Mouse (Mus musculus): Measurements from ENCODE around the gene Apobec2. TPM values are rescaled to one million over a fixed set of nuclear protein-coding genes. Genes with fewer than 3 reads are reported as not detected.

Apobec2 gene
- polyA plus RNA-seq, 1 experiment from 2014 or later: 4.1 TPM

DNA sequence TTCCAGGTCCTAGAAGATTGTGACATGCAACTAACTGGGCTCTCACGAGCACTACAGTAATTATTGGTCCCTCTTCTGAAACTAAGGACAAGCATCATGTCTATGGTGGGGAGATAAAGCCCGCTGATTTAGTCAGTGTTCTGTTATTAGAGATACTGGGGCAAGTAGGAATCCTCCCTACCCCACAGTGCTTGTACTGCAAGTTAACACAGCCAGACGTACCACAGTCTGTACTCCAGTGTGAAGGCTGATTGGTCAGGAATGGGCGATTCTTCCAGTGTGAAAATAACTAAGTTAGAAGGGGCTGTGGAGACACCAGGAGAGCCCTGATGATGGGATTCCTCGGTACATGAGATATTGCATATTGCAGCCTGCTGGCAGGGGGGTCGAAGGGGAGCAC, 15.2 kb downstream of the Apobec2 start:
- ATAC-seq: no peak; the same call in 1 of the 2 replicates
- peak overlapping the region; percentile 70 for H3K27ac ChIP-seq
- H3K4me2 ChIP-seq (replicated peaks): peak overlapping the region; percentile 20; the same call in 1 of the 2 replicates

DNA sequence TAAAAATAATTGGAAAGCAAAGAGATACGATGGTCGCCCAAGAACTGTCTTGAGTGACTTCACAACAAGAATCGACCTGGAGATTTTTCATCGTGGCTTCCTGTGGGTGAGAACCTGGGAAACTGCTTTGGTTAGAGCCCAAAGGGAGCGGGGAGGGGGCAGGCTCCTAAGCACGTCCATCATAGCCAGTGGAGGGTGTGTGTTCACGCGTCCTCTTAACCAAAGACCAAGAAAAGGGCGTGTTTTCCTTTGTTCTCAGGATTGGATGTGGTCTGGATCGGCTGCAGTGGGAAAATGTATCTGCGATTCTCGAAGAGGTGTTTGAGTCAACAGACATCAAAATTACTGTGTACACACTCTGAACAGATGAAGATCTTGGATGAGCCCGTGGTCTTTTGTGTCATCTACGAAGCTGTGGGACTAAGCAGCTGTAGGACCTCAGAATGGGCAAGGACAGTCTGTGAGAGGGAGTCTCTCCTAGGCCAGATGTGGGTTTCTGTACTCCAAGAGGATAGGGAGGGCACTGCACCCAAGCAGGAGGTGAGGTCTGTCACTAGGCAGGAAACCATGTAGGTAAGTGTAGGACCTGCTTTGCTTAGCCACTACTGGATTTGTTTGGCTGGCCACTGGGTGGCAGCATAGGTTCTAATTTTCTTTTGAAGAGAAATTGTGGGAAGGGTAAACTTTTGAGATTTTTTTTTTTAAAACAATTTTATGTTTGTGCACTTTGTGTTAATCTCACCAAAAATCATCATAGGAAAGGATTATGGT, 16.1 kb downstream of the Apobec2 start:
- 87% methylated on average over 14 of the region's 14 CpGs for WGBS
- no peaks in the 10 kb centered on the region for H3K27me3 ChIP-seq (replicated peaks)
- no peaks in the 10 kb centered on the region for H3K9me3 ChIP-seq
- ATAC-seq: peak; percentile 62
- peaks cover 19% of the 10 kb centered on the region for H3K36me3 ChIP-seq
- H3K4me3 ChIP-seq (replicated peaks): no peak overlapping the region
- H3K4me1 ChIP-seq (replicated peaks): peaks cover 10% of the 10 kb centered on the region; the same call in 1 of the 2 replicates
- H3K9ac ChIP-seq: no peak overlapping the region
- no peak overlapping the region for H3K27ac ChIP-seq
- no peak overlapping the region for H3K4me2 ChIP-seq (replicated peaks)

More for the DNA sequence above, 15.2 kb downstream of the Apobec2 start:
- H3K9ac ChIP-seq: no peak overlapping the region
- no peak overlapping the region for H3K4me3 ChIP-seq (replicated peaks)
- H3K4me1 ChIP-seq (replicated peaks): peaks cover 9% of the 10 kb centered on the region; the same call in 1 of the 2 replicates
- peaks cover 19% of the 10 kb centered on the region for H3K36me3 ChIP-seq
- H3K27me3 ChIP-seq (replicated peaks): no peaks in the 10 kb centered on the region
- no peaks in the 10 kb centered on the region for H3K9me3 ChIP-seq
- WGBS: 82% methylated on average over 6 of the region's 6 CpGs

DNA sequence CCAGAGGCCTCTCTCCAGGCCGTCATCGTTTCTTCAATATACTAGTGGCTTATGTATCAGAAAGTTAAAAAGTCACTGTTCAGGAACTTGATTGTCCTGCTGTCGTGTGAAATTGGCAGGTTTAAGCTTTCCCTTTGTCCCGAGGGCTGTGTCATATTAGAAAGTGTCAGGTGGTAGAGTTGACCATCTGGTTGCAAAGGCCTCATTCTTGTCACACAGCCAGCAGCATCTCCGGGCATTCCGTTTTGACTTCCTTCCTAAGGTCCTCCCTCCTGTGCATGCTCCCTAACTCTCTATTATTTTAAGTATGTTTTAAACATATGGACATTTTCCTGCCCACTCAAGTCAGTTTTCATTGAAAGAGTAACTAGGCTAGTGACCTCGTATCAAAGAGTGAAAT, 16.7 kb downstream of the Apobec2 start:
- Histone ChIP-seq H3K36me3 (peaks cover 19% of the 10 kb centered on the region), H3K27ac (no peak overlapping the region), H3K9me3 (no peaks in the 10 kb centered on the region), H3K4me1 (replicated peaks) (peaks cover 16% of the 10 kb centered on the region; the same call in 1 of the 2 replicates), H3K4me2 (replicated peaks) (no peak overlapping the region), H3K4me3 (replicated peaks) (no peak overlapping the region), H3K27me3 (replicated peaks) (no peaks in the 10 kb centered on the region), H3K9ac (no peak overlapping the region)
- 79% methylated on average over 7 of the region's 7 CpGs for WGBS
- no peak for ATAC-seq

DNA sequence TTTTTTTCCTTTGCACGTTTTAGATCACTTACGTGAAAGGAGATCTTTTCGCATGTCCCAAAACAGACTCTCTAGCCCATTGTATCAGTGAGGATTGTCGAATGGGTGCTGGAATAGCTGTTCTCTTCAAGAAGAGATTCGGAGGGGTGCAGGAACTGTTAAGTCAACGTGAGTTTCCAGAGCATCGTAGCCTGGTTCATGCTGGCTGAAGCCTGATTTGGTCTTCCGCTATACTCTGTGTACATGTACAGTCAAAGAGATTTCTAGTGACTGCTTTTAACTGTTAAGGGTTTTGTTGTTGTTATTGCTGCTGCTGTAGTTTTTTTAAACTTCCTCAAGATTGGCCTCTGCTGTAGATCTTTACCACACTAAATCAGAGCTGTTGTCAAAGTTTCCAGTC, 21.5 kb downstream of the Apobec2 start:
- 31% methylated on average over 8 of the region's 8 CpGs for WGBS
- Histone ChIP-seq H3K36me3 (peaks cover 16% of the 10 kb centered on the region), H3K9ac (peak overlapping the region; percentile 64)

DNA sequence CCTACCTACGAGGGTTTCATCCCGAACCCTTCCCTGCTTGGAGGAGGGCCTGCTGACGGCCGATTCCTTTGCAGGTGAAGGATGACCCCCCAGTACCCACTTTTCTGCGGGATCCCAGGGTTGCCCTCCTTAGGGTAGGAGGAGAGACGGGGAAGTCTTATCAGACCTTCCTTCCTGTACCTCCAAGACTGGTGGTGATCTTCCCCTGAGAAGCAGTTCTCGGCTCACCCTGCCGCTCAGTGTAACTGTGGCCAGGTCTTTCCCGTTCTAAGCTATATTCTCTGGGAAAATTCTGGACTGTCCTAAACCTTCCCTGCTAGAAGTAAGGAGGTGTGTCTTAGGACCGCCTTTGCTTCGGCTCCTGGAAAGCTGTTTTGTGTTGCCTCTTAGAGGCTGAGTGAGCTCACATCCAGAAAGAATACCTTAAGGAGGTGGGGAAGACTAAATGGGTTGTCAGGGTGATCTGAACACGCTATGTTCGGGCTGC, 22.4 kb downstream of the Apobec2 start:
- Histone ChIP-seq H3K9me3 (no peaks in the 10 kb centered on the region), H3K27ac (peak overlapping the region; percentile 96), H3K27me3 (replicated peaks) (no peaks in the 10 kb centered on the region), H3K36me3 (peaks cover 11% of the 10 kb centered on the region), H3K4me2 (replicated peaks) (peak overlapping the region; percentile 68), H3K4me1 (replicated peaks) (peaks cover 19% of the 10 kb centered on the region), H3K9ac (peak overlapping the region; percentile 64), H3K4me3 (replicated peaks) (peak overlapping the region; percentile 79)
- WGBS: 2% methylated on average over 13 of the region's 13 CpGs
- ATAC-seq: peak; percentile 29

More for the DNA sequence above, 21.5 kb downstream of the Apobec2 start:
- Histone ChIP-seq H3K27me3 (replicated peaks) (no peaks in the 10 kb centered on the region), H3K4me1 (replicated peaks) (peaks cover 19% of the 10 kb centered on the region), H3K4me2 (replicated peaks) (peak overlapping the region; percentile 68), H3K27ac (peak overlapping the region; percentile 96; the same call in 1 of the 2 replicates), H3K4me3 (replicated peaks) (peak overlapping the region; percentile 79), H3K9me3 (no peaks in the 10 kb centered on the region)
- no peak for ATAC-seq

DNA sequence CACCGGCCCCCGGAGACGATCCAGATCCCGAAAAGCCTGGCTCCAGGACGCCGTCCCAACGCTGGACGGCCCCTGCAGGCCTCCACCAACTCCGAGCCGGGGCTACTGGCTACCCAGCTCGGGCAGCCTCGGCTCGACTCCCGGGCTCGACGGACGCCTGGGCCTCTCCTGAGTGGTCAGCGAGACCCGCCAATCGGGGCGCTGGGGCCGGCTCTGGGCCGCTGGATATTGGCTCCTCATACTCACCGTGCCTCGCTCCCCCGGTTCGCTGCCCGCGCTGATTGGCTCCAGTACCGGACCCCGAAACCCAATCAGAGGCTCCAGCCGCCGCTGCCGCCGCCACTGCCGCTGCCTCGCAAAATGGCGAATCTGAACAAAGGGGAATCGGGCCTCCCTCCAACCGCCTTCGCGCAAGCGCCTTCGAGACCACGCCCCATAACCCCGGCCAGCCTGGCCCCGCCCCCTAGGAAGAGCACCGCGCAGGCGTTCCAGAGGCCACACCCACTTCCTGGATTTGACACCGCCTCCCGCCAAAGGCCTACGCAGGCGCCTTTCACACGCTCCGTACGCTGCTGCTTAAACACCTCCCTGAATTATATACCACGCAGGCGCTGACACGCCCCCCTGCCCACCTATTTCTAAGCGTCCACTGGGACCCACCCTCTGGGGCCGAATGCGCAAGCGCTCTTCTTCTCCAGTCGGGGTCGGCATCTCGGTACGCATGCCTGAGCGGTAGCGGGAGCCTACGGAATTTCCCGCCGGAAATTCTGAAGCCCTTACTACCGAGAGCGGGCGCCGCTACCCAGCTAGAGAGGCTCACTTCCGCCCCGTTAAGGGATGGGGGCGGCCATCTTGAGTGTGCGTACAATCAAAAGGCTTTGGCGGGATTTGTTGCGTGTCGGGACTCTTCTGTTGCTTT, 23.1 kb downstream of the Apobec2 start, which contains the start of the genes Nfya and Oard1:
Gene Nfya, minus strand, starts transcription at position 527 of the 919 bp plus-strand sequence.
Gene Oard1, plus strand, starts transcription at position 635 of the 919 bp plus-strand sequence.
- under 1% methylated on average over 84 of the region's 84 CpGs for WGBS
- peaks cover 19% of the 10 kb centered on the region for H3K4me1 ChIP-seq (replicated peaks)

DNA sequence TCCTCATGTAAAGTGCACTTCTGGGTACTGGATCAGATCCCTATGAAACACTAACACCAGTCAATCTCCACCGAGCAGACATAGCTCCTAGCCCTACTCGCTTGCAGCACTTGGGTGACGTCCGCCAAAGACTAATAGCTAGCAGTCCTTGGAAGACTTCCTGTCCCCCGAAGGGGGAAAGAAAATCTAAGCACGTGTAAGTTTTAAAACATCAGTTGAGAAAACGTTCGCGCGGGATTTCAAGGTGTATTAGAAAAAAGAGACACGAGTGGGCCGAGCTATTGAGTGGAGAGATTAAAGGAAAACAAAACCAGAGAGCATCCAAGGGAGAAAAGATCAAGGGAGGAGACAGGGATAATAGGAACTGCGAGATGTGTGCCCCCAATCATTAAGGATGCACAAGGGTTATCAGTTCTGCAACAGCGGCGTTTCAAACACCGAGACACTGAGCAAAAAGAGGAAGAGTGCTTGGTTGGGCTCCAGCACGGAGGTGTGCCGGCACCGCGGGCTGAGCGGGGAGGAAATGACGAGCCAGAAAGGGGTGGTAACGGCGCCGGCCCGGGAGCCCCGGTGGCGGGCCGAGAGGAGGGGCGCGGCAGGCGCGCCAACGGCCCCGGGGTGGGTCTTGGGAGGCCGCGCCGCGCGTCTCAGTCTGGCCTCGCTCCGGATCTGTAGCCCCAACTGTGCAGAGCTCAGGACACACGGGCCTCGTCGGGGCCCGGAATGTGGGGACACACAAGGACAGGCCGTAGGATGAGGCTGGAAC, 24.0 kb downstream of the Apobec2 start:
- peak overlapping the region; percentile 77 for H3K4me2 ChIP-seq (replicated peaks)
- peak overlapping the region; percentile 79 for H3K4me3 ChIP-seq (replicated peaks)
- ATAC-seq: peak; percentile 48
- H3K9ac ChIP-seq: peak overlapping the region; percentile 96
- no peaks in the 10 kb centered on the region for H3K9me3 ChIP-seq
- no peaks in the 10 kb centered on the region for H3K36me3 ChIP-seq
- peaks cover 19% of the 10 kb centered on the region for H3K4me1 ChIP-seq (replicated peaks)
- H3K27ac ChIP-seq: peak overlapping the region; percentile 100
- WGBS: under 1% methylated on average over 47 of the region's 47 CpGs
- H3K27me3 ChIP-seq (replicated peaks): no peaks in the 10 kb centered on the region

More for the DNA sequence above, 23.1 kb downstream of the Apobec2 start, which contains the start of the genes Nfya and Oard1:
- Histone ChIP-seq H3K4me3 (replicated peaks) (peak within 1 kb of the TSS; percentile 79), H3K4me2 (replicated peaks) (peak within 1 kb of the TSS; percentile 77), H3K9ac (peak within 1 kb of the TSS; percentile 96), H3K36me3 (peaks cover 6% of the 10 kb centered on the region; the same call in 1 of the 2 replicates), H3K27me3 (replicated peaks) (no peaks in the 10 kb centered on the region), H3K27ac (peak within 1 kb of the TSS; percentile 100), H3K9me3 (no peaks in the 10 kb centered on the region)
- peak; percentile 98 for ATAC-seq

DNA sequence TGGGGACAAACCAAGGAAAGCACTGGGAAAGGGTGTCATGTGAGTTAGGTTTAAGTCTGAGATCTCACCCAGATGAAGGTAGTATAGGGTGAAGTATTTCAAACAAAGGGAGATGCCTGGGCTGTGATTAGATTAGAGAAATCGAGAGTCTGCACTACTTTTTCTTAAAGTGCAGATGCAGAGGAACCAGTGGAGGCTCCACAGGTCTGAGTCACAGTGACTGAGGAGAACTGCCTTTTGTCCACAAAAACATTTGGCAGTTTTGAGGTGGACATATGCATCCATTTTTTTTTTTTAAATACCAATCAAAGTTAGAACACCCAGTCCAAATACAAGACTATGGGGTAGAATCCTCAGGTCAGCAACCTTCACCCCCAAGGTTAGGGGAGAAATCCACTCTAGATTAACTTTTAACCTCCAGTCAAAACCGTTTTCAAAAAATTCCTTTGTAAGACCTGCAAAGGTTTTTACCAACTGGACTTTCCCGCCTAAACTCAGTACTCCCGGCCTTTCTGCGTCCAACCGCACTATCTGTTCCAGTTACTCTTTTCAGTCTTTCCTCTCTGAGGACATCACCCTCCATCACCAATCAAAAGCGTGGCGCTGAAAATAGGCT, 24.7 kb downstream of the Apobec2 start:
- no peaks in the 10 kb centered on the region for H3K27me3 ChIP-seq (replicated peaks)
- H3K4me3 ChIP-seq (replicated peaks): peak overlapping the region; percentile 79
- 3% methylated on average over 8 of the region's 8 CpGs for WGBS
- no peak for ATAC-seq
- peak overlapping the region; percentile 77 for H3K4me2 ChIP-seq (replicated peaks)
- no peaks in the 10 kb centered on the region for H3K36me3 ChIP-seq
- peaks cover 19% of the 10 kb centered on the region for H3K4me1 ChIP-seq (replicated peaks)
- H3K27ac ChIP-seq: peak overlapping the region; percentile 100
- no peaks in the 10 kb centered on the region for H3K9me3 ChIP-seq
- peak overlapping the region; percentile 96 for H3K9ac ChIP-seq

DNA sequence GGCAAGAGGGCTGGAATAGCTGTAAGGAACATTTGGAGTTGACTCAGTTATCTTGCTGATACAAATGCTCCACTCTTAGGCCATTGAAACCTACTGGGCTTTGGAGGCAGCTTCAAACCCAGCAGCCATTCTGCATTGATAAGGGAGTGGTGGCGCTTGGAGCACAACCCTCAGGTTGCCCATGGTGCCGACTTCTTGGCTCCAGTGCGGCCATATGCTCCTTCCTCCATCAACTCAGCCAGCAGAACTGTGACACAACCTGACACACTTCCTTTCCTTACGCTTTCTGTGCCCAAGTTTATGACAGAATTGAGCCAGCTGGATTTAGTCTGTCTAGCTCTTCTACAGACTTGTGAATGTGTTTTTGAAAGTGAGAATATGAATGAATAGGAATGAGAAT, 25.6 kb downstream of the Apobec2 start:
- no peak overlapping the region for H3K4me3 ChIP-seq (replicated peaks)
- no peak for ATAC-seq
- H3K27ac ChIP-seq: no peak overlapping the region
- H3K27me3 ChIP-seq (replicated peaks): no peaks in the 10 kb centered on the region
- peaks cover 19% of the 10 kb centered on the region for H3K4me1 ChIP-seq (replicated peaks)
- H3K36me3 ChIP-seq: no peaks in the 10 kb centered on the region
- no peak overlapping the region for H3K9ac ChIP-seq
- peak overlapping the region; percentile 77 for H3K4me2 ChIP-seq (replicated peaks)
- 84% methylated on average over 4 of the region's 4 CpGs for WGBS
- H3K9me3 ChIP-seq: no peaks in the 10 kb centered on the region

DNA sequence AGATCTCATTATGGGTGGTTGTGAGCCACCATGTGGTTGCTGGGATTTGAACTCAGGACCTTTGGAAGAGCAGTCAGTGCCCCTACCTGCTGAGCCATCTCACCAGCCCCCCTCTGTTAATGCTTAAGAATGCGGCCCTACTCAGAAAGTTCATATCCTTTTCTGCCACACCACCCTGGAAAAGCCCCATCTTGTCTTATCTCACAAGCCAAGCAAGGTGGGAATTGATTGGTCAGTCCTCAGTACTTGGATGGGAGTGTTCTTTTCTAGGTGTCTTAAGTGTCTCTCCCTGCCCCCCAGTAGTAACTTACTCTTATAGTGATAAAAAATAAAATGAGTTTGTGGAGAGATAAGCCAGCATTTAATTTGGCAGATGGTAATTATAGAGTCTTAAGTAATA, 28.0 kb downstream of the Apobec2 start:
- Histone ChIP-seq H3K9me3 (no peaks in the 10 kb centered on the region), H3K4me2 (replicated peaks) (no peak overlapping the region), H3K27ac (no peak overlapping the region), H3K36me3 (peaks cover under 1% of the 10 kb centered on the region; the same call in 1 of the 2 replicates), H3K9ac (no peak overlapping the region), H3K27me3 (replicated peaks) (no peaks in the 10 kb centered on the region), H3K4me3 (replicated peaks) (no peak overlapping the region), H3K4me1 (replicated peaks) (peaks cover 12% of the 10 kb centered on the region)
- WGBS: 77% methylated on average over 1 of the region's 1 CpGs
- ATAC-seq: no peak

DNA sequence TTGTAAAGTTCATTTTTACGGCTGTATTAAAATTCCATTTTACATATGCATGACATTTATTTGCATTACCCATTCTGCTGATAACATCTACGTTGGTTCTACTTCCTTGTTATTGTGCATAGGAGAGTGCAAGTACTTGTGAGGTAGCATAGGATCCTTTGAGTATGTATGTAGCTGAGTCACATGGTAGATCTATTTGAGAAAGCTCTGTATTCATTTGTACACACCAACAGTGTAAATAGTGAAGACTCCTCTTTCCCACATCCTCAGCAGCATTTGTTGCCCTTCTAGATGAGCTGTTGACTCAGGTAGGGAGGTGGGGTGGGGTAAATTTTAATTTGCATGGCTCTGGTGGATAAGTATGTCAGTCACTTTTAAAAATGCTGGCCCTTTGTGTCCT, 28.9 kb downstream of the Apobec2 start:
- Histone ChIP-seq H3K4me3 (replicated peaks) (no peak overlapping the region), H3K9ac (no peak overlapping the region), H3K27ac (no peak overlapping the region), H3K4me2 (replicated peaks) (no peak overlapping the region), H3K27me3 (replicated peaks) (no peaks in the 10 kb centered on the region), H3K4me1 (replicated peaks) (peaks cover 12% of the 10 kb centered on the region), H3K36me3 (peaks cover 7% of the 10 kb centered on the region; the same call in 1 of the 2 replicates), H3K9me3 (no peaks in the 10 kb centered on the region)
- 64% methylated on average over 2 of the region's 2 CpGs for WGBS
- no peak for ATAC-seq

All from intestine, embryonic 15.5 days (tissue).